Mouse (Mus musculus) heart, adult 2 months (tissue): Measurements from ENCODE around the gene Olfr270.

Experiments used
- CTCF ChIP-seq: fragments of 200-600 bp; IDR thresholded peaks from 2 replicates; pipeline ENCODE4 v1.8.1; 2022; ENCODE audit warnings: antibody characterized with exemption, mild to moderate bottlenecking, moderate library complexity
- EP300 ChIP-seq: fragments of 200-500 bp; IDR thresholded peaks from 2 replicates; pipeline ENCODE4 v1.6.1; 2011; ENCODE audit warnings: low read depth, low read length, control low read depth; ENCODE audit not compliant: insufficient read depth
- POLR2A ChIP-seq: fragments of 200-500 bp; IDR thresholded peaks from 2 replicates; pipeline ENCODE4 v1.6.1; 2011; ENCODE audit warnings: mild to moderate bottlenecking, low read depth, low read length, control low read depth; ENCODE audit not compliant: insufficient read depth

- TF ChIP-seq CTCF (no peak), POLR2A (no peak), EP300 (no peak)
Measured at GRCm38 (mm10) chr4:53014421-53014820, 50.1 kb downstream of the Olfr270 start.
